Mouse (Mus musculus) heart, embryonic 12.5 days (tissue): Measurements from ENCODE around the gene Cep162. TPM values are rescaled to one million over a fixed set of nuclear protein-coding genes. Genes with fewer than 3 reads are reported as not detected.
A peak's percentile ranks its signal among the peaks of the same experiment; 100 is the strongest.

ENCODE experiments used
- ATAC-seq: fragments of 200-750 bp; cut with Nextera tagmentation; 2 replicates; pipeline ENCODE4 v1.8.0; 2017; ENCODE audit warnings: moderate TSS enrichment, moderate library complexity; ENCODE audit not compliant: insufficient number of reproducible peaks, low FRiP score
- H3K27ac ChIP-seq: fragments of 300-500 bp; sonication (generic); 2 replicates; pipeline ENCODE4 v1.5.1; 2016; ENCODE audit warnings: mild to moderate bottlenecking, moderate library complexity; ENCODE audit not compliant: poor library complexity, severe bottlenecking
- H3K27me3 ChIP-seq: fragments of 300-500 bp; sonication (generic); replicated peaks from 2 replicates; pipeline ENCODE4 v1.6.1; 2016; ENCODE audit warnings: mild to moderate bottlenecking, moderate library complexity
- H3K36me3 ChIP-seq: fragments of 300-500 bp; sonication (generic); 2 replicates; pipeline ENCODE4 v1.6.1; 2016; ENCODE audit warnings: mild to moderate bottlenecking, moderate library complexity
- H3K4me1 ChIP-seq: fragments of 300-500 bp; sonication (generic); replicated peaks from 2 replicates; pipeline ENCODE4 v1.6.1; 2016; ENCODE audit warnings: mild to moderate bottlenecking
- H3K4me2 ChIP-seq: fragments of 300-500 bp; sonication (generic); 2 replicates; pipeline ENCODE4 v1.6.1; 2016; ENCODE audit warnings: mild to moderate bottlenecking, moderate library complexity
- H3K4me3 ChIP-seq: fragments of 300-500 bp; sonication (generic); 2 replicates; pipeline ENCODE4 v1.5.1; 2016; ENCODE audit warnings: mild to moderate bottlenecking
- H3K9ac ChIP-seq: fragments of 300-500 bp; sonication (generic); 2 replicates; pipeline ENCODE4 v1.6.1; 2016; ENCODE audit warnings: mild to moderate bottlenecking, moderate library complexity
- H3K9me3 ChIP-seq: fragments of 300-500 bp; sonication (generic); replicated peaks from 2 replicates; pipeline ENCODE4 v1.6.1; 2016; ENCODE audit warnings: mild to moderate bottlenecking, moderate library complexity
- WGBS: fragments of 180-500 bp; shearing (Covaris S2); methylation state at CpG from one replicate; pipeline ENCODE4 v1.1.7; 2016; 5-methylcytosine and 5-hydroxymethylcytosine counted together
- polyA plus RNA-seq: library from polyadenylated mRNA; unstranded; fragments of >200 nt; fragmentation: Nextera tagmentation; extraction: Ambion mirVana; gene quantifications from 2 replicates; pipeline ENCODE4 v1.2.1, GENCODE M21; 2016

The Cep162 gene
- polyA plus RNA-seq, 1 experiment from 2014 or later = 4.6 TPM

- Histone ChIP-seq H3K4me1 (no peaks in the 10 kb centered on the region), H3K9me3 (no peaks in the 10 kb centered on the region), H3K9ac (no peak overlapping the region), H3K4me3 (no peak overlapping the region), H3K27ac (no peak overlapping the region), H3K4me2 (no peak overlapping the region), H3K36me3 (no peaks in the 10 kb centered on the region), H3K27me3 (no peaks in the 10 kb centered on the region)
- no peak for ATAC-seq
- WGBS = 70% methylated on average over 4 of the region's 4 CpGs
Observed at GRCm38 (mm10) chr9:87162559-87162958, 92.8 kb downstream of the Cep162 start.

DNA sequence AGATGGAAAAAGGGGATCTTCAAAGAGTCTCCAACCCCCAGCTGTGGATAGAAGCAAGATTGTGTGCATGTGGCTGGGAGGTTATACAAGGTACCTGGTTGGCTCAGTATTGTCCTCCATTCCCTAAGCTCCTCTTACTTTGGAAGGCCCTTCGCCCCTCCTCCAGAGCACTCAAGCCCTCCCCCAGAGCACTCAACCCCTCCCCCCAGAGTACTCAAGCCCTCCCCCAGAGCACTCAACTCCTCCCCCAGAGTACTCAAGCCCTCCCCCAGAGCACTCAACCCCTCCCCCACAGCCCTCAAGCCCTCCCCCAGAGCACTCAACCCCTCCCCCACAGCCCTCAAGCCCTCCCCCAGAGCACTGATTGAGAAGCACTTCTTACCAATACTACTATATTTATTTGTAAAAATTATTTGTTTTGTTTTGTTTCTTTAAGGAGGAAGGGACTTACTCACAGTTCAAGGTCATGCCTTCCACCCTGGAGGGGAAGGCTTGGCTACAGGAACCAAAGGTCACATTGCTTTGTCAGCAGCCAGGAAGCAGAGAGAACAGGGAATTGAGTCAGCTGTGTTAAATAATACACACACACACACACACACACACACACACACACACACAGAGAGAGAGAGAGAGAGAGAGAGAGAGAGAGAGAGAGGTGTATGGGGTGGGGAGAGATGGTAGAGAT lies 102.6 kb downstream of the Cep162 start:
- Histone ChIP-seq H3K9ac (no peak overlapping the region), H3K4me1 (no peaks in the 10 kb centered on the region), H3K36me3 (no peaks in the 10 kb centered on the region), H3K9me3 (no peaks in the 10 kb centered on the region), H3K27me3 (no peaks in the 10 kb centered on the region), H3K4me2 (no peak overlapping the region), H3K27ac (no peak overlapping the region), H3K4me3 (no peak overlapping the region)
- WGBS = 86% methylated on average over 1 of the region's 1 CpGs
- no peak for ATAC-seq

GRCm38 (mm10) chr9:87147927-87148326 lies 107.4 kb downstream of the Cep162 start:
- H3K36me3 ChIP-seq = no peaks in the 10 kb centered on the region
- H3K4me2 ChIP-seq = no peak overlapping the region
- no peak overlapping the region for H3K9ac ChIP-seq
- no peak for ATAC-seq
- H3K4me3 ChIP-seq = no peak overlapping the region
- no peaks in the 10 kb centered on the region for H3K9me3 ChIP-seq
- H3K4me1 ChIP-seq = peaks cover 17% of the 10 kb centered on the region
- WGBS = 76% methylated on average over 2 of the region's 2 CpGs
- no peak overlapping the region for H3K27ac ChIP-seq
- peaks cover 37% of the 10 kb centered on the region for H3K27me3 ChIP-seq

DNA sequence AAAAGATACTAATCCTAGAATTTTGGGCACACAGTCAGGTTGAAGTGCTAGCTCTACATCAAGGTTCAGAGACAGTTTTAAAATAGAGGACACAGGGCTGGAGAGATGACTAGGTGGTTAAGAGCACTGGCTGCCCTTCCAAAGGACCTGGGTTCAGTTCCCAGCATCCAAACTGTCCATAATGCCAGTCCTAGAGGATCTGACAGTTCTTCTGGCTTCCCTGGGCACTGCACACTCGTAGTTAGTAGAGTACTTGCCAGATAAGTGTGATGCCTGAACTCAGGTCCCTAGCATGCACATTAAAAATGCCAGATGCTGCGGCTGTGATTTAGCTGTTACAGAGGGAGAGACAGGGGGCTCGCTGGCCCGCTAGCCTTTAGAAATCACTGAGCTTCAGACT lies 108.9 kb downstream of the Cep162 start:
- no peak for ATAC-seq
- 84% methylated on average over 4 of the region's 4 CpGs for WGBS

DNA sequence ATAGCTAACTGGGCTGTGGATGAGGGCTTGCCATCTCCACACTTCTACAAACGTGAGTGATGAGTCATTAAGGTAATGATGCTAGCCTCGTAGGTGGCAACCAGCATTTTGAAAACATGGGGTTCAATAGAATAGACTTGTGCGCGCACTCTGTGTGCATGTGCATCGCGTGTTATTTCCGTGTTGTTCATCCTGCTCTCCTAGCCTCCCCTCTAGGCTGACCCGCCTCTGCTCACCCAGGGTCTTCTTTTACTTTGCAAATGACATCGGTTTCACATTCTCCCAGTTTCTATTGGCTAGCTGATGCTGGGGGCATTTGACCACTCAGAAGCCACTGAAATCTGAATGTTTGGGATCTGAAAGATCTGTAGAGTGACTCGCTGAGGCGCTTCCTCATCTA lies 109.7 kb downstream of the Cep162 start:
- Histone ChIP-seq H3K36me3 (no peaks in the 10 kb centered on the region), H3K4me3 (no peak overlapping the region), H3K27me3 (peaks cover 38% of the 10 kb centered on the region), H3K9ac (no peak overlapping the region), H3K4me1 (peaks cover 17% of the 10 kb centered on the region), H3K9me3 (no peaks in the 10 kb centered on the region), H3K4me2 (0 out of 2 replicates have a peak overlapping the region, but pooled peaks have one; percentile 76), H3K27ac (no peak overlapping the region)
- ATAC-seq = no peak
- 26% methylated on average over 11 of the region's 11 CpGs for WGBS

More for the DNA sequence above, 108.9 kb downstream of the Cep162 start:
- H3K9ac ChIP-seq = no peak overlapping the region
- no peak overlapping the region for H3K4me3 ChIP-seq
- no peaks in the 10 kb centered on the region for H3K36me3 ChIP-seq
- no peak overlapping the region for H3K27ac ChIP-seq
- no peaks in the 10 kb centered on the region for H3K9me3 ChIP-seq
- H3K4me1 ChIP-seq = peaks cover 17% of the 10 kb centered on the region
- H3K4me2 ChIP-seq = no peak overlapping the region
- peaks cover 37% of the 10 kb centered on the region for H3K27me3 ChIP-seq

DNA sequence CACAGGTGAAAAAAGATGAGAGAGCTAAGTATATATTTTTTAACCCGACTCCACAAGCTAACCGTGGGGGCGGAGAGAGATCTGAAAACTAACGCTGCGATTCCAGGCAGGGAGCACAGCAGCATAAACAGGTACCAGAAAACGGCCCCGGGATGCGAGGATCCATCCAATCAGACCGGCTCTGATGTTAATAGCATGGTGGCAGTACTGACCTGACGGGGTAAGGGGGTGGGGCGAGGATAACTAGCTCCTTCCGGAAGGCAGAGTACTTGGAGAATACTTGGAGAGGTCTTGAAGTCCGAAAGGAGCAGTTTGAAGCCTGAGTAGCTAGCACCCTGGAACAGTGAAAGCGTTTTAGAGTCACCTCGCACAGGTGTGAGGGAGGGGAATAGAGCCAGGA lies 110.2 kb downstream of the Cep162 start:
- H3K4me2 ChIP-seq = peak overlapping the region; percentile 76
- H3K4me1 ChIP-seq = peaks cover 17% of the 10 kb centered on the region
- no peak overlapping the region for H3K27ac ChIP-seq
- ATAC-seq = no peak
- peaks cover 43% of the 10 kb centered on the region for H3K27me3 ChIP-seq
- no peak overlapping the region for H3K9ac ChIP-seq
- 6% methylated on average over 15 of the region's 15 CpGs for WGBS
- H3K9me3 ChIP-seq = no peaks in the 10 kb centered on the region
- H3K4me3 ChIP-seq = peak overlapping the region; percentile 43
- H3K36me3 ChIP-seq = no peaks in the 10 kb centered on the region

- 0 out of 2 replicates have a peak, but pooled peaks have one; percentile 25 for ATAC-seq
- WGBS = 3% methylated on average over 19 of the region's 19 CpGs
- H3K9me3 ChIP-seq = no peaks in the 10 kb centered on the region
Observed at GRCm38 (mm10) chr9:87144532-87144931, 110.8 kb downstream of the Cep162 start.

GRCm38 (mm10) chr9:87144106-87144505 lies 111.2 kb downstream of the Cep162 start, which contains the start of gene Mrap2:
Gene Mrap2, plus strand, starts transcription at chr9:87144306.
- H3K4me3 ChIP-seq = peak within 1 kb of the TSS; percentile 43
- H3K9ac ChIP-seq = peak within 1 kb of the TSS; percentile 21; the same call in 1 of the 2 replicates
- 3% methylated on average over 29 of the region's 29 CpGs for WGBS
- H3K4me2 ChIP-seq = peak within 1 kb of the TSS; percentile 76
- H3K36me3 ChIP-seq = no peaks in the 10 kb centered on the region
- no peaks in the 10 kb centered on the region for H3K9me3 ChIP-seq
- peak; percentile 53; the same call in 1 of the 2 replicates for ATAC-seq
- H3K4me1 ChIP-seq = peaks cover 17% of the 10 kb centered on the region
- H3K27me3 ChIP-seq = peaks cover 48% of the 10 kb centered on the region
- H3K27ac ChIP-seq = no peak within 1 kb of the TSS

More at GRCm38 (mm10) chr9:87144532-87144931, 110.8 kb downstream of the Cep162 start:
- Histone ChIP-seq H3K36me3 (no peaks in the 10 kb centered on the region), H3K4me2 (peak overlapping the region; percentile 76), H3K4me1 (peaks cover 17% of the 10 kb centered on the region), H3K27me3 (peaks cover 44% of the 10 kb centered on the region), H3K4me3 (peak overlapping the region; percentile 43), H3K27ac (no peak overlapping the region), H3K9ac (peak overlapping the region; percentile 21; the same call in 1 of the 2 replicates)

DNA sequence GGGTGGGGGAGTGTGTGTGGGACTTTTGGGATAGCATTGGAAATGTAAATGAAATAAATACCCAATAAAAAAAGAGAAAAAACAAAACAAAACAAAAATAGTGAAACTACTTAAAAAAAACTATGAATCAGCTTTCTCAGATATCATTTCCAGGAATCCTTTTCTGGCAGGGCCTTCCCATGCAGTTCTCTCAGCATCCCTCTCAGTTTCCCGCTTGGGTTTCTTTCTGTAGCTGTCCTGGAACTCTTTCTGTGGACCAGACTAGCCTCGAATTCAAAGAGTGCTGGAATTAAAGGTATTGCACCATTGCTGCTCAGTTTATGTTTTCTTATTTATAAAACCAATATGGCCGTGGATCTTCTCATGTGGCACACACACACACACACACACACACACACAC lies 112.3 kb downstream of the Cep162 start:
- Histone ChIP-seq H3K27me3 (peaks cover 48% of the 10 kb centered on the region), H3K4me2 (no peak overlapping the region)

More for the DNA sequence above, 112.3 kb downstream of the Cep162 start:
- Histone ChIP-seq H3K4me1 (peaks cover 17% of the 10 kb centered on the region), H3K27ac (no peak overlapping the region), H3K4me3 (no peak overlapping the region), H3K9me3 (no peaks in the 10 kb centered on the region), H3K9ac (no peak overlapping the region), H3K36me3 (no peaks in the 10 kb centered on the region)
- WGBS = 71% methylated on average over 3 of the region's 3 CpGs
- ATAC-seq = no peak

Other genes starting within 250 kb of the Cep162 start
- 0.51 and 0.96 TPM in 2 replicates for gene Ripply2, start 240.0 kb downstream of the Cep162 start, polyA plus RNA-seq
- gene Cyb5r4, start 233.5 kb downstream of the Cep162 start, polyA plus RNA-seq = 57.1 and 59.8 TPM in 2 replicates
- gene Mrap2, start 111.2 kb downstream of the Cep162 start, polyA plus RNA-seq = not detected in 2 replicates